Mouse (Mus musculus): Measurements from ENCODE around the gene Prok1.
A peak's percentile ranks its signal among the peaks of the same experiment; 100 is the strongest.

GRCm38 (mm10) chr3:107266814-107267345 lies 27.4 kb upstream of the Prok1 start:
- TF ChIP-seq FOSL1 (IDR thresholded peaks at IDR 0.05; ENCODE audit: insufficient read depth, low read length, poor library complexity, severe bottlenecking), result peak; percentile 88
- no peak for TF ChIP-seq MYOG (IDR thresholded peaks at IDR 0.05; ENCODE audit: control insufficient read depth, extremely low read depth, insufficient read length)
- TF ChIP-seq CTCF (IDR thresholded peaks at IDR 0.05; ENCODE audit: control insufficient read depth, insufficient read depth, insufficient read length), result no peak
- peak; percentile 20 for TF ChIP-seq MAX (IDR thresholded peaks at IDR 0.05)

Measured in C2C12 (cell line).